Mouse (Mus musculus) kidney, adult 9 months (tissue): ENCODE data around the gene Mrgpra3.

Experiments used
- DNase-seq: peaks from one replicate; pipeline ENCODE4 v3.0.0; 2022

Gene Mrgpra3

DNA sequence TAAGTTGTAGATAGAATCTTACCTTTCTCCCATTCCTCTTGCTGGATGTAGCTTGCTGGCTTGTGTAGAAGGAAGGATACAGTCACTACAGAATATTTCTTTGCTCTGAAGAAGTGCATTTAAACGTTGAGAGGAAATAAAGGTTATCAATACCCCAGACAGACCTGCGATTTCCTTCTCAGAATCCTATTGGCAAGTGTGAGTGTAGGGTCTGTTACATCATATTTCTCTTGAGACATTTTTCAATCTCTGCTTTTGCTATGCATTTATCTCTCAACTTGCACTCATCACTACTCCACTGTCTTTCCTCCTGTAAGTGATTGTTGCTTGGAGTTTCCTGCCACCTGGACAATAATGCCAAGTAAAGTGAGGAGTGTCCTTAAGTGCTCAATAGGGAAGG, at the start of gene Mrgpra3:
Mrgpra3 (minus strand) TSS at position 101 of the 400 bp plus-strand sequence.
- no peak for DNase-seq
